Mouse (Mus musculus) megakaryocyte, embryonic 14.5 days (primary cell): ENCODE data around the gene Tnfsf14.

Experiments
- FLI1 ChIP-seq: IDR thresholded peaks from 2 replicates; pipeline ENCODE4 v1.6.1; 2012; ENCODE audit warnings: low read length, inconsistent platforms, mixed read lengths
- GATA1 ChIP-seq: IDR thresholded peaks from 3 replicates; pipeline ENCODE4 v1.6.1; 2012; ENCODE audit warnings: mixed read lengths, low read length, inconsistent platforms, borderline replicate concordance

DNA sequence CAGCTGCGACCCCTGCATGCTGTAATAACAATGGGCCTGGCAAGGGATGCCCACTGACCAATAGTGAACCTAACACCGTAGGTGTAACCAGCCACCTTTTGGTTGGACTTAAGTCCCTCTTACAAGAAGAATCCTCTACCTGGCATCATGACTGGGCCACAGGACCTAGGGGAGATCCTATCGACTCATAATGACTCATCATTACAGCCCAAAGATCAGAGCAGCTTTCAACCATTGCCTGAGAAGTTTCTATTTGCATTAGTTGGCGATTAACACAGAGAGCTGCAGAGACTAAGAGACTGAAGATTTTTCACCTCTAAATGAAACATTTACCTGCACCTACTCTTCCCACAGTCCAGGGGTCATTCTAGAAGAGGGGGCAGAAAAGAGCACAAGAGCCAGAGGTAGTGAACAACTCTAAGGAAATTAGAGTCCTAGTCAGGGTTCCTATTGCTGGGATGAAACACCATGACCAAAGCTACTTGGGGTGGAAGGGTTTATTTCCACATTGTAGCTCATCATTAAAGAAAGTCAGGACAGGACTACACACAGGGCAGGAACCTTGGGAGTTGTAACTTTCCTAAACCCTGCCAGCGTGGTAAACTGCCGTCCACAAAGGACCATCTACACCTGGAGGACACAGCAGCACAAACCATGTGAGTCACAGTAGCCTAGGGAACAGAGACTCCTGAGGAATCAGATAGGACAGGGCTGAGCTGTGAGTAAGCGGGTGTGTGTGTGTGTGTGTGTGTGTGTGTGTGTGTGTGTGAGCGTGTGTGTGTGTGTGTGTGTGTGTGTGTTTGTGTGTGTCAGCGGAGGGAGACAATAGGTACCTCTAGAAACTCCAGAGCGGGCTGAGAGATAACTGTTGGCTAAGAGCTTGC is 8.1 kb upstream of the Tnfsf14 start:
- TF ChIP-seq GATA1, result no peak
- TF ChIP-seq FLI1, result no peak
